ENCODE assay signal across 10 mouse cellular contexts in the genomic region with DNA sequence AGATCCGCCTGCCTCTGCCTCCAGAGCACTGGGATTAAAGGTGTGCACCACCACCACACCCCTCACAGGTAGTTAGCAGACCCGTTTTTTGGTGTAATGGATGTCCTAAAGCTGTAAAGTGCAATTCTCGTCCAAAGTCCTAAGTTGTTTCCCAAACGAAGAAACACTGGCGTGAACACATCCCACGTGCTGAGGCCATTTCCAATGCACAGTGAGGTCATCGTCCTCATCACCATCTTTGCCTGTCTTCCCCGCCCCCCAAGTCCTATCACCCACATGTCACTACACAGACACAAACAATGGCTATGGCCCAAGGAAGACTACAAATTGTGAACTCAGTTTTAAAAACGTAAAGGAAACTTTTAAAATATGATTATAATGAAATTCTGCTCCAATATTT. TPM values are rescaled to one million over a fixed set of nuclear protein-coding genes. Genes with fewer than 3 reads are reported as not detected.
DNase-seq lines count a peak whose midpoint lies in the region; ATAC-seq lines count a peak whose summit lies in the region.
"Had no signal": no experiment of that assay in that cellular context is flagged by ENCODE, and none has a peak within 500 bp of the region (broad histone marks: within the 10 kb centered on the region; RNA-seq: fewer than 3 reads in every experiment).

No protein-coding gene starts in this region.

- WGBS in kidney, embryonic 15.5 days: 64% methylated on average over 9 of the region's 9 CpGs
- WGBS in midbrain, embryonic 14.5 days: 78% methylated on average over 9 of the region's 9 CpGs
- 77% methylated on average over 9 of the region's 9 CpGs for WGBS in midbrain, embryonic 11.5 days
- WGBS in neural tube, embryonic 13.5 days: 66% methylated on average over 9 of the region's 9 CpGs

- no peaks in the 10 kb centered on the region for H3K36me3 ChIP-seq in kidney, embryonic 15.5 days
- no peaks in the 10 kb centered on the region for H3K36me3 ChIP-seq in midbrain, embryonic 14.5 days (ENCODE audit: control insufficient read depth, insufficient read depth, low read length)
- no peaks in the 10 kb centered on the region for H3K36me3 ChIP-seq in midbrain, embryonic 11.5 days (ENCODE audit: control insufficient read depth, insufficient read depth, low read length)
- no peaks in the 10 kb centered on the region for H3K36me3 ChIP-seq in neural tube, embryonic 13.5 days

- no peak for ATAC-seq in kidney, embryonic 15.5 days (replicated peaks; ENCODE audit: low FRiP score)
- no peak for ATAC-seq in midbrain, embryonic 14.5 days (ENCODE audit: low FRiP score, low TSS enrichment)
- no peak for ATAC-seq in midbrain, embryonic 11.5 days (ENCODE audit: low FRiP score)
- no peak for ATAC-seq in neural tube, embryonic 13.5 days (ENCODE audit: low read depth)

- no peaks in the 10 kb centered on the region for H3K9me3 ChIP-seq in kidney, embryonic 15.5 days (replicated peaks)
- no peaks in the 10 kb centered on the region for H3K9me3 ChIP-seq in midbrain, embryonic 14.5 days (ENCODE audit: control insufficient read depth, low read length)
- no peaks in the 10 kb centered on the region for H3K9me3 ChIP-seq in midbrain, embryonic 11.5 days (ENCODE audit: control insufficient read depth, low read length)
- H3K9me3 ChIP-seq in neural tube, embryonic 13.5 days: no peaks in the 10 kb centered on the region

- H3K4me1 ChIP-seq in kidney, embryonic 15.5 days: peaks cover 41% of the 10 kb centered on the region
- H3K4me1 ChIP-seq in midbrain, embryonic 14.5 days (ENCODE audit: control insufficient read depth, insufficient read depth, low read length): peaks cover 28% of the 10 kb centered on the region
- peaks cover 15% of the 10 kb centered on the region for H3K4me1 ChIP-seq in midbrain, embryonic 11.5 days (ENCODE audit: control insufficient read depth, insufficient read depth, low read length)
- peaks cover 49% of the 10 kb centered on the region for H3K4me1 ChIP-seq in neural tube, embryonic 13.5 days (replicated peaks)

- no peak overlapping the region for H3K4me2 ChIP-seq in kidney, embryonic 15.5 days
- H3K4me2 ChIP-seq in midbrain, embryonic 14.5 days (ENCODE audit: low read length): peak overlapping the region; percentile 74
- H3K4me2 ChIP-seq in midbrain, embryonic 11.5 days: no peak overlapping the region
- peak overlapping the region; percentile 74 for H3K4me2 ChIP-seq in neural tube, embryonic 13.5 days

- no peak overlapping the region for H3K4me3 ChIP-seq in kidney, embryonic 15.5 days (replicated peaks)
- no peak overlapping the region for H3K4me3 ChIP-seq in midbrain, embryonic 14.5 days (replicated peaks; ENCODE audit: low read depth, low read length)
- no peak overlapping the region for H3K4me3 ChIP-seq in midbrain, embryonic 11.5 days (ENCODE audit: low read depth, low read length)
- H3K4me3 ChIP-seq in neural tube, embryonic 13.5 days: 0 out of 2 replicates have a peak overlapping the region, but pooled peaks have one; percentile 78

- 0 out of 2 replicates have a peak, but pooled peaks cover under 1% of the 10 kb centered on the region for H3K27me3 ChIP-seq in kidney, embryonic 15.5 days
- H3K27me3 ChIP-seq in midbrain, embryonic 14.5 days (ENCODE audit: control insufficient read depth, insufficient read depth, low read length): no peaks in the 10 kb centered on the region
- H3K27me3 ChIP-seq in midbrain, embryonic 11.5 days (ENCODE audit: control insufficient read depth, insufficient read depth, low read length): no peaks in the 10 kb centered on the region
- H3K27me3 ChIP-seq in neural tube, embryonic 13.5 days: 0 out of 2 replicates have a peak, but pooled peaks cover under 1% of the 10 kb centered on the region

- DNase-seq in cerebellum, postnatal 10 days: peak; percentile 39 to 42
- no peak for DNase-seq in cerebellum, adult 11-12 months
- DNase-seq in kidney, adult 11 months: no peak
- DNase-seq in midbrain, embryonic 14.5 days: no peak
- no peak for DNase-seq in midbrain, embryonic 11.5 days (ENCODE audit: low spot score, missing footprints)
- no peak for DNase-seq in thymus, postnatal 4 days
- DNase-seq: gastrocnemius, postnatal 10 days; thymus, adult 2 months had no signal

- no peak overlapping the region; the same call in 1 of the 2 replicates for H3K27ac ChIP-seq in kidney, embryonic 15.5 days
- H3K27ac ChIP-seq in midbrain, embryonic 14.5 days (replicated peaks; ENCODE audit: low read depth, low read length): no peak overlapping the region
- no peak overlapping the region for H3K27ac ChIP-seq in midbrain, embryonic 11.5 days (ENCODE audit: low read depth, low read length)
- no peak overlapping the region for H3K27ac ChIP-seq in neural tube, embryonic 13.5 days (replicated peaks)

- peak overlapping the region; percentile 16; the same call in 1 of the 2 replicates for H3K9ac ChIP-seq in kidney, embryonic 15.5 days
- no peak overlapping the region for H3K9ac ChIP-seq in midbrain, embryonic 14.5 days (replicated peaks; ENCODE audit: low read length)
- H3K9ac ChIP-seq in midbrain, embryonic 11.5 days (ENCODE audit: low read length): no peak overlapping the region
- no peak overlapping the region for H3K9ac ChIP-seq in neural tube, embryonic 13.5 days

RNA-seq across cellular contexts. Expression of a gene that starts 4.0 kb away (rescaled TPM):
- 68.8 and 76.0 TPM in 2 replicates for polyA plus RNA-seq in kidney, embryonic 15.5 days (2015; fragmentation: Nextera tagmentation; extraction: Ambion mirVana)
- polyA plus RNA-seq in midbrain, embryonic 14.5 days (2014; fragmentation: Nextera tagmentation; extraction: Ambion mirVana): 75.7 and 87.9 TPM in 2 replicates
- 64.5 and 66.9 TPM in 2 replicates for polyA plus RNA-seq in midbrain, embryonic 11.5 days (2014; fragmentation: Nextera tagmentation; extraction: Ambion mirVana)
- polyA plus RNA-seq in neural tube, embryonic 13.5 days (2015; fragmentation: Nextera tagmentation; extraction: Ambion mirVana): 103 and 109 TPM in 2 replicates

Comparison
In these comparisons a context has a peak if more than half of its experiments do, and no peak if none do; other contexts are left out.
1. DNase-seq: peak in cerebellum, postnatal 10 days (2 of 2); none in cerebellum, adult 11-12 months (single experiment), kidney, adult 11 months (single experiment), midbrain, embryonic 14.5 days (single experiment), midbrain, embryonic 11.5 days (single experiment) and thymus, postnatal 4 days (single experiment).
2. H3K4me2 ChIP-seq: peak in midbrain, embryonic 14.5 days (single experiment) and neural tube, embryonic 13.5 days (single experiment); none in kidney, embryonic 15.5 days (single experiment) and midbrain, embryonic 11.5 days (single experiment).